Mouse (Mus musculus) testis, adult 10 weeks (tissue): ENCODE data around the gene Tm9sf4. TPM values are rescaled to one million over a fixed set of nuclear protein-coding genes. Genes with fewer than 3 reads are reported as not detected.

Source experiments
- polyA plus RNA-seq: library from polyadenylated mRNA; stranded (reverse); fragments of 350-450 nt; fragmentation: Illumina TruSeq; extraction: RNeasy Lipid Tissue Mini Kit (QIAGEN cat#74804); gene quantifications from one replicate; pipeline ENCODE4 v1.2.3, GENCODE M21; 2014; ENCODE audit warnings: low read depth, low replicate concordance

Gene Tm9sf4
- 22.3 TPM for polyA plus RNA-seq

DNA sequence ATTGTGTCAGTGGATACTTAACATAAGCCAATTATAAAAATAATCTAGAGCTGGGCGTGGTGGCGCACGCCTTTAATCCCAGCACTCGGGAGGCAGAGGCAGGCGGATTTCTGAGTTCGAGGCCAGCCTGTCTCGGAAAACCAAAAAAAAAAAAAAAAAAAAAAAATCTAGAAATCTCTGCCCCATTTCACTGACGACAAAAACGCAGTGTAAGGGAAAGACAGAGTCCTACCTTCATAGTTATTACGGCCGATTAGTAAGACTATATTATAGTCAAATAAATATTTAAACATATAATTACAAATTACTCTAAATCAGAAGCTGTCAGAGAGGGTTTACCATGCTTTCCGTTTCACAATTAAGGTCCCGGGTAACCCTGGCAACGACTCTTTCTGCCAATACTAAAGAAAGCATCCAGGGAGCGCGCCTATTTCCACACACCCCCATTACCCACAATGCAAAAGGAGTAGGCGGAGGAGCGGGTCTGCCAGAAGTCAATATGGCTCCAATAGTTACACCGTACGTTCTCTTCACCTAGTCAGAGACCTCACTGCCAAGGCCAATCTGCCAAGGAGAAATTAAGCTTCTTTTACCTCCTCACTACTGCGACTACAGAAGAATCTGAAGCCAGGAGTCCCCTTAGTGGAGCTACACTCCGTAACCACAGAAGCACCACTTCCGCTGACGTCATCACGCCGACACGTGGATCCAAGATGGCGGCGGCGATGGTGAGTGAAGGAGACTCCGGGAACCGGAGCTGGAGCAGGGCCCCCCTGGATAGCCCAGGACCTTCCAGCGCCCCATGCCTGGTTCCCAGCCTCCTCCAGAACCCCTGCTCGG lies at the start of gene Tm9sf4:
Tm9sf4 (plus strand) TSS at position 460 of the 840 bp plus-strand sequence.

DNA sequence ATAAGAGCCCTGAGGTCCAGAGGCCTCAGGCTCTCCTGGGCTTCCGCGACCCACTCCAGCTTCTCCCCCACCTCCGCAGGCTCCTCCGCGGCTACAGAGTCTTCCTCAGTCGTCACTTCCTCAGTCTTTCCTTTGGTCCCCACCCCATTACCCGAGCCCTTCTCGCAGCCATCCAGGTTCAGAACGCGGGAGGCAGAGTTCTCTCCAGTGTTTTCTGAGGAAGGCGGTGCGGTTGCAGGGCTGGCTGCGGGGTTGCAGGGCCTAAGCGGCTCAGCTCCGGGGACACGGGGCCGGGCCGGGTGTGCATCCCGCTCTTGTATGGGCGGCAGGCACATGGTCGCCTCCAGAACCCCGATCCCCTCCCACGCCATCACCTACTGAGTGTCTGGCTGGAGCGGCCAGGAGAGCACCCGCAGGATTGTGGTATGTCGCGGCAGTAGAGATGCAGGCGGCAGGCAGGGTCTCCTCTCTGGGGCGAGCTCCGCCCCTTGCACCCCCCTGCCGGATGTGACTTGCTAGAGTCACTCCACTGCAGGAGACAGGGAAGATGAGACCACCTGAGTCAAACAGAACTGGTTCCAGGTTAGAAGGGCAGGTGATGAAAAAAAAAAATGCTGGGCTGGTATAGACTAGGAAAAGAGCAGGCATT lies 64.0 kb downstream of the Tm9sf4 start, which contains the start of gene Tspyl3:
Tspyl3 (minus strand) TSS at position 496 of the 649 bp plus-strand sequence.

DNA sequence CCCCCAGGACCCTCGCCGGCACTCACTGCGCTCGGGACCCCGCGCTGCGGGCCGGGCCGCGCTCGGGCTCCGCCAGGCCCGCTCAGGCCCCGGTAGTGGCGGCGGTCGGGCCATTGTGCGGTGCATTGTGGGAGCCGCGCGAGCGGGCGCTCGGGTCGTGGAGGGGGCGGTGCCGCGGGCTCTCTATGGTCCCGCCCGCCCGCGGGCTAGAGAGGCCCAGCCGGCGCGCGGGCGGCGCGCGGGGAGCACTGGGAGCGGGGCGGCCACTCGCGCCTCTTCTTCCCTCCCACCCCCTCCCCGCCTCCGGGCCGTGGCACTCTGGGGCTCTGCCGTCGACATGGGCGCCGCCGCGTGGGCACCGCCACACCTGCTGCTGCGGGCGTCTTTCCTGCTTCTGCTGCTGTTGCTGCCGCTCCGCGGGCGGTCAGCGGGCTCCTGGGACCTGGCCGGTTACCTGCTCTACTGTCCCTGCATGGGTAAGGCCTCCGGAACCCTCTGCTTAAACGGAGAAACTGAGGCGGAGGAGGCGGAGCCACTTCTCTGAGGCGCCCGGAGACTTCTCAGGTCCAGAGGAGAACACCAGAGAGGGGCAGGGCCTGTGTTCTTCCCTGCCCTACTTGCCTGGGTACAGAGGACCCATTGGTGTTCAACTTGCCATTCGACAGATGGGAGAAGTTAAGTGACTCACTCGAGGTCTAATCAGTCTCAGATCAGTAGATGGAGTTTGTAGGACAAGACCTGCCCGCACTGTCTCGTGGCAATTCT lies 80.3 kb downstream of the Tm9sf4 start, which contains the start of the genes Plagl2 and Pofut1:
Plagl2 (minus strand) TSS at position 177 of the 765 bp plus-strand sequence.
Pofut1 (plus strand) TSS at position 284 of the 765 bp plus-strand sequence.

Other genes starting within 250 kb of the Tm9sf4 start
- gene Mylk2, start 250.0 kb upstream of the Tm9sf4 start, polyA plus RNA-seq: not detected
- gene Foxs1, start 228.1 kb upstream of the Tm9sf4 start, polyA plus RNA-seq: not detected
- gene Dusp15, start 209.6 kb upstream of the Tm9sf4 start, polyA plus RNA-seq: 77.7 TPM
- gene Ttll9, start 198.8 kb upstream of the Tm9sf4 start, polyA plus RNA-seq: 20.4 TPM
- 24.4 TPM for gene Pdrg1, start 145.9 kb upstream of the Tm9sf4 start, polyA plus RNA-seq
- not detected for gene Xkr7, start 129.5 kb upstream of the Tm9sf4 start, polyA plus RNA-seq
- gene Ccm2l, start 95.3 kb upstream of the Tm9sf4 start, polyA plus RNA-seq: 0.15 TPM
- not detected for gene Hck, start 52.8 kb upstream of the Tm9sf4 start, polyA plus RNA-seq
- 0.27 TPM for gene Tspyl3, start 64.1 kb downstream of the Tm9sf4 start, polyA plus RNA-seq
- 9.0 TPM for gene Plagl2, start 80.1 kb downstream of the Tm9sf4 start, polyA plus RNA-seq
- 4.8 TPM for gene Pofut1, start 80.2 kb downstream of the Tm9sf4 start, polyA plus RNA-seq
- gene Kif3b, start 130.1 kb downstream of the Tm9sf4 start, polyA plus RNA-seq: 79.1 TPM
- gene Asxl1, start 184.5 kb downstream of the Tm9sf4 start, polyA plus RNA-seq: 39.8 TPM